Mouse (Mus musculus) hindbrain, embryonic 14.5 days (tissue): ENCODE measurements around the gene Rab40c. TPM values are rescaled to one million over a fixed set of nuclear protein-coding genes. Genes with fewer than 3 reads are reported as not detected.

Source experiments
- ATAC-seq: fragments of 200-750 bp; cut with Nextera tagmentation; 2 replicates; pipeline ENCODE4 v1.8.0; 2017; ENCODE audit warnings: moderate number of reproducible peaks, mild to moderate bottlenecking, moderate TSS enrichment, moderate library complexity; ENCODE audit not compliant: low FRiP score
- DNase-seq: peaks from one replicate; pipeline ENCODE4 v3.0.0-alpha.2; 2015; ENCODE audit warnings: low spot score
- H3K27ac ChIP-seq: fragments of 300-500 bp; sonication (generic); 2 replicates; pipeline ENCODE4 v1.5.1; 2014; ENCODE audit warnings: mild to moderate bottlenecking, moderate library complexity
- H3K27me3 ChIP-seq: fragments of 300-500 bp; sonication (generic); 2 replicates; pipeline ENCODE4 v1.6.1; 2014; ENCODE audit warnings: mild to moderate bottlenecking, low read length, mixed read lengths; ENCODE audit not compliant: control insufficient read depth, insufficient read depth
- H3K36me3 ChIP-seq: fragments of 300-500 bp; sonication (generic); replicated peaks from 2 replicates; pipeline ENCODE4 v1.6.1; 2014; ENCODE audit not compliant: control insufficient read depth, insufficient read depth
- H3K4me1 ChIP-seq: fragments of 300-500 bp; sonication (generic); replicated peaks from 2 replicates; pipeline ENCODE4 v1.6.1; 2014; ENCODE audit warnings: antibody characterized with exemption, low read length, mixed read lengths; ENCODE audit not compliant: control insufficient read depth, insufficient read depth
- H3K4me2 ChIP-seq: fragments of 300-500 bp; sonication (generic); replicated peaks from 2 replicates; pipeline ENCODE4 v1.6.1; 2014; ENCODE audit warnings: mild to moderate bottlenecking, moderate library complexity
- H3K4me3 ChIP-seq: fragments of 300-500 bp; sonication (generic); replicated peaks from 2 replicates; pipeline ENCODE4 v1.5.1; 2014; ENCODE audit warnings: mild to moderate bottlenecking, low read length
- H3K9ac ChIP-seq: fragments of 300-500 bp; sonication (generic); 2 replicates; pipeline ENCODE4 v1.6.1; 2014
- H3K9me3 ChIP-seq: fragments of 300-500 bp; sonication (generic); 2 replicates; pipeline ENCODE4 v1.6.1; 2016; ENCODE audit warnings: low read length; ENCODE audit not compliant: control insufficient read depth
- WGBS: fragments of 180-500 bp; shearing (Covaris S2); extraction: QIAGEN DNeasy Blood & Tissue Kit; methylation state at CpG from one replicate; pipeline ENCODE4 v1.1.7; 2014; 5-methylcytosine and 5-hydroxymethylcytosine counted together
- polyA plus RNA-seq: library from polyadenylated mRNA; unstranded; fragments of >200 nt; fragmentation: Nextera tagmentation; extraction: Ambion mirVana; gene quantifications from 2 replicates; pipeline ENCODE4 v1.2.1, GENCODE M21; 2014

Gene Rab40c
- polyA plus RNA-seq, 1 experiment from 2014 or later = 28.1 TPM

DNA sequence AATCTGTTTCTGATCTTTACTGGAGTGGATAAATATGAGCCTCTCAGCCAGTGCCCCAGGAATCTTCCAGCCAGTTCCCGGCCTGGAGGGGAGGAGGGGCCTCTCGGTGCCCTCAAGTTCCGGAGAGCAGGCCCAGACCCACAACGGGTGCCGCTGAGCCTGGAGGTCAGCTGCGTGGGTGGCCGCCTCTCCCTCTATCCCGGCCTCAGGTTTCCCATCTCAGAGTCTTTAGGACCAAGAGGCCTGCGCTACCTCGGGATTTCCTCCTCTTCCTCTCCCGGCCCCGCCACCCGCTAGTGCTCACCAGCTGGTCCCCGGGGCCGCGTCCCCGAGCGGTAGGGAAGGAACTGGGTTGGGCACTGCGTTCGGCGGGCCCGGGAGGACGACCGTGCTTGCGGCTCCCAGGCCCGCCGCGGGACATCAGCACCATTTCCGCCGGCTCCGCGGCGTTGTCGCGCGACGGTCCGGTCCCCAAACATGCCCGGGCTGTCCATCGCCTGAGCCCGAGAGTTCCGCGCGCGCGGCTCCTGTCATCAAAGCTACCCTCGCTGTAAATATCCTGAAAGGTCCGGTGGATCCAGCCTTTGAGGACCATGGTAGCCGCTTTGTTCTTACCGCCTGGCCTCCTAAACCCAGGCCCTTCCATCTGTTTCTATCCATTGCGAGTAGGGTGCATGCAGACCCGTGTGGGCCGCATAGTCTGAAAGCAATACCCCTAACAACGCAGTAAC lies 22.1 kb upstream of the Rab40c start:
- Histone ChIP-seq H3K27ac (peak overlapping the region; percentile 81), H3K4me1 (peaks cover 17% of the 10 kb centered on the region), H3K4me2 (peak overlapping the region; percentile 81), H3K36me3 (peaks cover 5% of the 10 kb centered on the region), H3K4me3 (peak overlapping the region; percentile 66), H3K9me3 (no peaks in the 10 kb centered on the region), H3K9ac (peak overlapping the region; percentile 83), H3K27me3 (no peaks in the 10 kb centered on the region)
- DNase-seq = peak; percentile 75
- WGBS = 3% methylated on average over 54 of the region's 54 CpGs
- peak; percentile 80; the same call in 1 of the 2 replicates for ATAC-seq

DNA sequence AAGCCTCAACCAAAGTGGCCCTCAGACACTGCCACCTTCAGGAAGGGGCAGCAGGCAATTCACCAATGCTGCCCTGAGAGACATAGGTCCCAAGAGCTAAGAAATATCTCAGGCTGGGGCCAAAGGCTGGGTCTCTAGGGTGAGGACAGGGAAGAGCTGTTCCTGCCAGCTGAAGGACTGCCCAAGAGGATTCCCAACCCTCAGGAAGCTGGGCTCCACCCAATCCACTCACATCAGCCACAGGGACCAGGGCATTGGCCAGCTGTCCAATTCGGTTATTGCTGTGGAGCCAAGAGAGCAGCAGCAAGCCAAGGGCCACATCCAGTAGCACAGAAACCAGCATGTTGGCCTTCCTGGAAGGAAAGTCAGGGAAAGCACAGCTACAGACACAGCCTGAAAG lies 15.0 kb upstream of the Rab40c start:
- DNase-seq = no peak
- H3K9me3 ChIP-seq = no peaks in the 10 kb centered on the region
- no peak for ATAC-seq
- no peaks in the 10 kb centered on the region for H3K27me3 ChIP-seq
- H3K36me3 ChIP-seq = peaks cover 59% of the 10 kb centered on the region
- no peak overlapping the region for H3K4me3 ChIP-seq
- WGBS = 100% methylated on average over 1 of the region's 1 CpGs
- no peak overlapping the region for H3K9ac ChIP-seq
- no peak overlapping the region for H3K4me2 ChIP-seq
- H3K4me1 ChIP-seq = no peaks in the 10 kb centered on the region
- H3K27ac ChIP-seq = no peak overlapping the region

DNA sequence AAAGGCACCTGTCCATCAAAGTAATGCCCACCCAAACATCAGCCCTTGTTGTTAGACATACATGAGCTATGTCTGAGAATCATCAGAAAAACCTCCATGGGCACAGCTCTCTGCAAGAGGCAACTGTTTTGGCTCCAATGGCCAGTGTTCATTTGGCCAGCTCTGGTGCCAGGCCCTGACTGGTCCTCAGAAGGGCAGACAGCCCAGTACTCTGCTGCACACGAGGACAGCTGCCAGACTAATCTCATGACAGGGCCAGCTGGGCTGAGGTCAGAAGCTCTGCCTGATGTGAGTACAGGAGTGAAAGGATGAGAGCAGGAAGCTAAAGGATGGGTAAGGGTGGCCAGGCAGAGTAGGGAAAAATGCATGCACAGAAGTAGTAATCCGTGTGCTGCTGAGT lies 5.8 kb upstream of the Rab40c start:
- no peaks in the 10 kb centered on the region for H3K27me3 ChIP-seq
- H3K4me2 ChIP-seq = no peak overlapping the region
- no peaks in the 10 kb centered on the region for H3K9me3 ChIP-seq
- DNase-seq (no peak), ATAC-seq (no peak)
- WGBS = 90% methylated on average over 2 of the region's 2 CpGs
- H3K27ac ChIP-seq = no peak overlapping the region
- H3K4me3 ChIP-seq = no peak overlapping the region
- no peak overlapping the region for H3K9ac ChIP-seq
- H3K36me3 ChIP-seq = peaks cover 40% of the 10 kb centered on the region
- H3K4me1 ChIP-seq = peaks cover 4% of the 10 kb centered on the region; the same call in 1 of the 2 replicates

DNA sequence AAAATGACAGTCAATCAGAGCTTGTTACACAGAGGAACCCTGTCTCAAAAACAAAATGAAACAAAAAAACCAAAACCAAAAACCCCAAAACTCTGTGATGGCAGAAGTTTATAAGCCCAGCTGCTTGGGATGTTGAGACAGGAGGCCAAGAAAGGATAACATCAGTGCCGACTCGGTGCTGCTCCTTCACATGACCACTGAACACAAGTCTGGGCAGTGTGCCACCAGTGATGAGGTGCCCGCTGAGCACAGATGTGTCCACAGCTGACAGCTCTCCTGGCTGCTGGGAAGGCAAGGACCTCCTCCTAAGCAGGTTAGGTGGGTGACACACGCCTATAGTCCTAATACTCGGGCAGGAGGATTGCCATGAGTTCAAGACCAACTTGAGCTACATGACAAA lies 2.6 kb upstream of the Rab40c start:
- no peak overlapping the region for H3K27ac ChIP-seq
- DNase-seq = no peak
- WGBS = 75% methylated on average over 5 of the region's 5 CpGs
- no peaks in the 10 kb centered on the region for H3K9me3 ChIP-seq
- peaks cover 21% of the 10 kb centered on the region for H3K4me1 ChIP-seq
- H3K27me3 ChIP-seq = no peaks in the 10 kb centered on the region
- no peak overlapping the region for H3K4me2 ChIP-seq
- H3K36me3 ChIP-seq = peaks cover 15% of the 10 kb centered on the region
- ATAC-seq = no peak
- no peak overlapping the region for H3K4me3 ChIP-seq
- H3K9ac ChIP-seq = no peak overlapping the region

DNA sequence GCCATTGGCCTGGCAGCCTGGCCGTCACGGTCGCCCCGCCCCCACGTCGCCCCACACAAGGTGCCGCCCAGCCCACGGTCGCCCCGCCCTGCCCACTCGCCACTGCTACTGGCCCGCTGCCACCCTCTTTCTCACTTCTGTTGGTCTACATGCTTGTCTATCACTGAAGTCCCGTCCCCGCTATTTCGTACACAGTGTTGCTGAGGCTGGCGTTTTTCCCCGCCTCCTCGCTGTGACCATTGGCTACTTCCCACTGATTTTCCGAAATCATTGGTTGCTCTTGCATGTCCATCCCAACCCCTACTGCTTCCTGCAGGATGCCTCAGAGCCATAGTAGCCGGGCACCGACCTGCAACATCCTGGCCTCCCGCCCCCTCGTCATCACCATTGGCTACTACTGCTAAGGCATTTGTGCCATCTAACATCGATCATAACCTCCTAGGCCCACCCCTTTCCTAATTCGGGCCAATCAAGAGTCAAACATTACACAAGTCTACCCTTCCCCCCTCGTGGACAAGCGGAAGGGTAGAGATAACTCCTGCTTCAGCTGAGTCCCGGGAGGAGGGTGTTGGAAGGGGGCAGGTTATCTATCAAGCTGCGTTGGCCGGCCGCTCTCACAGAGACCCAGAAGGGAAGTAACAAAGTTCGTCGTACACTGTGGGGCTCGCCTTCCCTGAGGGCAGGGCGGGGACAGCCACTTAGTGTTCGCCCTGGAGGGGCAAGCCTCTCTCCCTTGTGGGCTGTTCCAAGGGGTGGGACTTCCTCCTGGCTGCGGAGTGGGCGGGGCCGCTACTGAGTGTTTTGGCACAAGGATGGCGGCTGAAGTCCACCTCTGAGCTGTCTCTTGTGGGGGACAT lies 487 bp upstream of the Rab40c start:
- H3K9ac ChIP-seq = peak overlapping the region; percentile 60
- no peaks in the 10 kb centered on the region for H3K9me3 ChIP-seq
- H3K27ac ChIP-seq = peak overlapping the region; percentile 89
- H3K4me2 ChIP-seq = peak overlapping the region; percentile 87
- peak; percentile 99 for DNase-seq
- no peaks in the 10 kb centered on the region for H3K36me3 ChIP-seq
- WGBS = 0% methylated on average over 37 of the region's 40 CpGs
- H3K4me3 ChIP-seq = peak overlapping the region; percentile 98
- H3K27me3 ChIP-seq = no peaks in the 10 kb centered on the region
- H3K4me1 ChIP-seq = peaks cover 21% of the 10 kb centered on the region
- peak; percentile 99 for ATAC-seq

DNA sequence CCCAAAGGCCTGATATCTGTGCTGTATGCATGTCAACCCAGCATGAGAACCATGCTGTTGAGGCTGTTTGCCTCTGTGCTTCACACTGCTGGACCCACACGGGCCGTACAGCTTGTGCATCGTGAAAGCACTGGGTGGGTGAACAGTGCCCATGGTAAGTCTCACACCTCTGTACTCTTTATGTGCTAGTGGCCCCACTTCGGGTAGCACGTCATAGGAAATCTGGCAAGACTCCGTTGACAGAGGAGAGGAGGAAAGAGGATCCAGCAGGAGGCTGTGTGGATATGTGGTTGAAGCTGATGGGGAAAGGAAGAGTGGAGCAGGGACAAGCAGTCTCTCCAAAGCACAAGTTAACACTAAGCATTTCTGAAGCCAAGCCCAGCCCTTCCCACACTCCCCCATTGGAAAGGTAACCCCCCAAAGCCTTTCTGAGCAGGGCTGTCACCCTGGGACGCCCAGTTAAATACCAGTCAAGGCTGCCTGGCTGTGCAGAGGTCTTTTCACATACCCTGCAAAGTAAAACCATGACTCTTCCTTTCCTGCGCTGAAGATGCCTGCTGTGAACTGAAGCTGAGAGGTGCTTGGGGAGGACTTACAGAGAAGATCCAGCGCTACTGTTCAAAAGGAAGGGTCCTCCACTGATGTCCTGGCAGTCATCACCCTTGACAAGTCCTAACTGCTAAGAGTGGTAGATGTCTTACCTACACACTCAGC lies 1.3 kb downstream of the Rab40c start:
- H3K4me2 ChIP-seq = peak overlapping the region; percentile 87
- H3K36me3 ChIP-seq = no peaks in the 10 kb centered on the region
- no peaks in the 10 kb centered on the region for H3K27me3 ChIP-seq
- WGBS = 83% methylated on average over 9 of the region's 9 CpGs
- H3K9ac ChIP-seq = peak overlapping the region; percentile 92
- H3K4me1 ChIP-seq = peaks cover 21% of the 10 kb centered on the region
- DNase-seq (no peak), ATAC-seq (no peak)
- no peaks in the 10 kb centered on the region for H3K9me3 ChIP-seq
- H3K27ac ChIP-seq = 0 out of 2 replicates have a peak overlapping the region, but pooled peaks have one; percentile 88
- peak overlapping the region; percentile 98 for H3K4me3 ChIP-seq

DNA sequence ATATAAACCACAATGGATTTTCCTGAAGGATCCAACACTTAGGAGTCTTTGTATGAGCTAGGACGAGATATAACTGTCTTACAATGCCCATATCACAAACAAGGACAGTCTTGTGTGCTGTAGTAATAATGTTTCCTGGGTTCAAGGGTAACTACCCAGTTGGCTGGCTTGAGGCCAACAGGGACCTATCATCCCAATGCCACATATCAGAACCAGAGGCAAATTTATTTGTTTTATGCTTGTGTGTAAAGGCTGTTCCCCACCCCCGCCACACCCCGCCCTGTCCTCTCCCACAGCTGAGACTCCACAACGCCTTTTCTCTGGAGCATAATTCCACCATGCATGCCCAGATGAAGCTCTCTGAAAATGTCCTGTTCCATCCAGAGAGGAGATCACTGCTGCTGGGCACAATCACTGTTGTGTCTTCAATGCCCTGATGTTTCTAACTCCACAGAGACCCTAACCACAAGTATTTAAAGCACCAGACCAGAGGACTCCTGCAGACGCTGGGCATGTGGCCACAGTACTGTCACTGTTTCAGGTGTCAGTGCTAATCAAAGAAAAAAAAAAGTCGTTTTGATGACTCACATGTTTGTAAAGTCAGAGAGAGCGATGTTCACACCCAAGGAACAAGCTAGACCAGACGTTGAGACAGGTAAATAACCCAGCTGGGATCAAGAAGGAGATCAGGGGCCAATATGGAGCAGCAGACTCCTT lies 2.4 kb downstream of the Rab40c start:
- no peak overlapping the region for H3K4me2 ChIP-seq

DNA sequence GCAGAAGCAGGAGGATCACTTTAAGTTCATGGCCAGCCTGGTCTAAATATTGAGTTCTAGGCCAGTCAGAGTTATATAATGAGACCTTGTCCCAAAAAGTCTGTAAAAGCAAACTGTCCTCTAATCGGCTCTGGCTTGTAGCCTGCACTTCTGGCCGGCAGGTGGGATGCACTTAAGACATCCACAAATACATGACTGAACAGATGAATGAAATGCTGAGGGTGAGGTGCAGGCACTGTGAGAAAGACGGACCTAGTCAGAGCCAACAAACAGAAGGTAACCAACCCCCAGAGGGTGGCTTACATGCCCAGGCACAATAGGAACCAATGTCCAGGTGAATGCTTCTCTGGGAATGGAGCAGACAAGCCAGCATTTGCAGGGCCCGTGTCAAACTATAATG lies 5.2 kb downstream of the Rab40c start:
- Histone ChIP-seq H3K4me3 (no peak overlapping the region), H3K27me3 (no peaks in the 10 kb centered on the region), H3K4me2 (no peak overlapping the region), H3K9ac (no peak overlapping the region), H3K27ac (no peak overlapping the region), H3K4me1 (peaks cover 17% of the 10 kb centered on the region), H3K36me3 (no peaks in the 10 kb centered on the region), H3K9me3 (no peaks in the 10 kb centered on the region)
- DNase-seq (no peak), ATAC-seq (no peak)
- 85% methylated on average over 4 of the region's 4 CpGs for WGBS

More for the DNA sequence above, 2.4 kb downstream of the Rab40c start:
- DNase-seq = no peak
- H3K27me3 ChIP-seq = no peaks in the 10 kb centered on the region
- no peak overlapping the region for H3K4me3 ChIP-seq
- no peaks in the 10 kb centered on the region for H3K36me3 ChIP-seq
- no peak overlapping the region for H3K9ac ChIP-seq
- ATAC-seq = no peak
- 89% methylated on average over 8 of the region's 8 CpGs for WGBS
- H3K9me3 ChIP-seq = no peaks in the 10 kb centered on the region
- H3K4me1 ChIP-seq = peaks cover 21% of the 10 kb centered on the region
- no peak overlapping the region for H3K27ac ChIP-seq
